Comparison of ENCODE assay signal across 27 mouse cellular contexts in genomic region chr17:75961371-75961770, GRCm38 (mm10).
DNase-seq lines count a peak whose midpoint lies in the region; ATAC-seq and TF ChIP-seq lines count a peak whose summit lies in the region.
"Had no signal": no experiment of that assay in that cellular context is flagged by ENCODE, and none has a peak within 500 bp of the region (broad histone marks: within the 10 kb centered on the region; RNA-seq: fewer than 3 reads in every experiment).

No protein-coding gene starts in this region.

- H3K4me3 ChIP-seq in embryonic facial prominence, embryonic 14.5 days (ENCODE audit: low read depth, low read length): no peak overlapping the region
- no peak overlapping the region for H3K4me3 ChIP-seq in embryonic facial prominence, embryonic 10.5 days
- no peak overlapping the region for H3K4me3 ChIP-seq in forebrain, embryonic 12.5 days (replicated peaks)
- no peak overlapping the region for H3K4me3 ChIP-seq in forebrain, postnatal 0 days (ENCODE audit: low read depth, low read length)
- H3K4me3 ChIP-seq in left cerebral cortex, adult 2 months: no peak overlapping the region
- H3K4me3 ChIP-seq: embryonic facial prominence, embryonic 12.5 days; embryonic facial prominence, embryonic 15.5 days; erythroblast, embryonic 14.5 days; forebrain, embryonic 13.5 days; forebrain, embryonic 15.5 days had no signal

- no peaks in the 10 kb centered on the region for H3K27me3 ChIP-seq in embryonic facial prominence, embryonic 14.5 days (replicated peaks; ENCODE audit: control insufficient read depth, insufficient read depth, low read length)
- no peaks in the 10 kb centered on the region for H3K27me3 ChIP-seq in embryonic facial prominence, embryonic 10.5 days (replicated peaks; ENCODE audit: low read depth, poor library complexity, severe bottlenecking)
- no peaks in the 10 kb centered on the region for H3K27me3 ChIP-seq in forebrain, embryonic 12.5 days
- H3K27me3 ChIP-seq in forebrain, postnatal 0 days (ENCODE audit: insufficient read depth, low read length): no peaks in the 10 kb centered on the region
- H3K27me3 ChIP-seq: CH12.LX; embryonic facial prominence, embryonic 12.5 days; embryonic facial prominence, embryonic 15.5 days; forebrain, embryonic 13.5 days; forebrain, embryonic 15.5 days; Patski had no signal

- DNase-seq in embryonic facial prominence, embryonic 14.5 days (ENCODE audit: low spot score): peak; percentile 3
- no peak for DNase-seq in embryonic facial prominence, embryonic 10.5 days (ENCODE audit: low spot score)
- no peak for DNase-seq in forebrain, postnatal 0 days
- DNase-seq in retina, postnatal 1 day: peak; percentile 85
- no peak for DNase-seq in left cerebral cortex, adult 2 months (ENCODE audit: extremely low spot score in 1 of 2, low spot score in 2 of 2)
- DNase-seq: adrenal gland, adult 8-10 months; adrenal gland, postnatal 14 days; adrenal gland, postnatal 36 days; B cell, adult 2 months; cerebellum, adult 11 months; cerebellum, adult 18-20 months; cerebellum, adult 8-10 months; cerebellum, adult 9-11 months; cerebellum, postnatal 14 days; cerebellum, postnatal 36 days; embryo, embryonic 11 days had no signal

- no peak overlapping the region for H3K4me2 ChIP-seq in embryonic facial prominence, embryonic 14.5 days (ENCODE audit: low read depth, low read length)
- no peak overlapping the region for H3K4me2 ChIP-seq in forebrain, embryonic 12.5 days
- H3K4me2 ChIP-seq in forebrain, postnatal 0 days (ENCODE audit: low read depth): no peak overlapping the region
- H3K4me2 ChIP-seq: embryonic facial prominence, embryonic 12.5 days; embryonic facial prominence, embryonic 15.5 days; forebrain, embryonic 13.5 days; forebrain, embryonic 15.5 days had no signal

- no peak overlapping the region for H3K27ac ChIP-seq in embryonic facial prominence, embryonic 14.5 days (replicated peaks; ENCODE audit: low read depth, low read length)
- no peak overlapping the region for H3K27ac ChIP-seq in embryonic facial prominence, embryonic 10.5 days (replicated peaks)
- no peak overlapping the region for H3K27ac ChIP-seq in forebrain, embryonic 12.5 days
- H3K27ac ChIP-seq in forebrain, postnatal 0 days (ENCODE audit: low read depth, low read length): no peak overlapping the region
- H3K27ac ChIP-seq in left cerebral cortex, adult 2 months: no peak overlapping the region
- H3K27ac ChIP-seq: embryonic facial prominence, embryonic 12.5 days; embryonic facial prominence, embryonic 15.5 days; forebrain, embryonic 13.5 days; forebrain, embryonic 15.5 days had no signal

- H3K4me1 ChIP-seq in embryonic facial prominence, embryonic 14.5 days (ENCODE audit: control insufficient read depth, insufficient read depth, low read length): no peaks in the 10 kb centered on the region
- no peaks in the 10 kb centered on the region for H3K4me1 ChIP-seq in embryonic facial prominence, embryonic 10.5 days
- no peaks in the 10 kb centered on the region for H3K4me1 ChIP-seq in forebrain, embryonic 12.5 days
- no peaks in the 10 kb centered on the region for H3K4me1 ChIP-seq in forebrain, postnatal 0 days (ENCODE audit: insufficient read depth)
- H3K4me1 ChIP-seq: embryonic facial prominence, embryonic 12.5 days; embryonic facial prominence, embryonic 15.5 days; forebrain, embryonic 13.5 days; forebrain, embryonic 15.5 days had no signal

- WGBS in embryonic facial prominence, embryonic 14.5 days: 63% methylated on average over 2 of the region's 2 CpGs
- WGBS in embryonic facial prominence, embryonic 10.5 days: 70% methylated on average over 2 of the region's 2 CpGs
- WGBS in forebrain, embryonic 12.5 days: 28% methylated on average over 2 of the region's 2 CpGs
- WGBS in forebrain, postnatal 0 days: 31% methylated on average over 2 of the region's 2 CpGs

- no peaks in the 10 kb centered on the region for H3K9me3 ChIP-seq in embryonic facial prominence, embryonic 14.5 days (ENCODE audit: control insufficient read depth, low read length)
- H3K9me3 ChIP-seq in embryonic facial prominence, embryonic 10.5 days: no peaks in the 10 kb centered on the region
- no peaks in the 10 kb centered on the region for H3K9me3 ChIP-seq in forebrain, embryonic 12.5 days
- H3K9me3 ChIP-seq in forebrain, postnatal 0 days (ENCODE audit: low read length): no peaks in the 10 kb centered on the region
- H3K9me3 ChIP-seq: embryonic facial prominence, embryonic 12.5 days; embryonic facial prominence, embryonic 15.5 days; forebrain, embryonic 13.5 days; forebrain, embryonic 15.5 days had no signal

- intact Hi-C loops in left cerebral cortex, adult 2 months (cut with DNase I): no loop called here

- no peak for ATAC-seq in embryonic facial prominence, embryonic 14.5 days (ENCODE audit: low read depth)
- peak; percentile 51; the same call in 1 of the 2 replicates for ATAC-seq in forebrain, embryonic 12.5 days (ENCODE audit: low FRiP score)
- ATAC-seq in forebrain, postnatal 0 days: no peak
- ATAC-seq: activated CD4-positive, CD25-positive, alpha-beta regulatory T cell, adult 4 months; CD4-positive, CD25-positive, alpha-beta regulatory T cell, adult 4 months; forebrain, embryonic 13.5 days; forebrain, embryonic 15.5 days; Patski had no signal

- no peak overlapping the region for H3K9ac ChIP-seq in embryonic facial prominence, embryonic 14.5 days (ENCODE audit: low read depth, low read length)
- H3K9ac ChIP-seq in forebrain, embryonic 12.5 days: no peak overlapping the region
- no peak overlapping the region for H3K9ac ChIP-seq in forebrain, postnatal 0 days
- H3K9ac ChIP-seq: embryonic facial prominence, embryonic 12.5 days; embryonic facial prominence, embryonic 15.5 days; forebrain, embryonic 13.5 days; forebrain, embryonic 15.5 days had no signal

- no peak for TF ChIP-seq CTCF in forebrain, postnatal 0 days (IDR thresholded peaks at IDR 0.05; ENCODE audit: low read depth)
- TF ChIP-seq CTCF in left cerebral cortex, adult 2 months (IDR thresholded peaks at IDR 0.05): no peak

- no peaks in the 10 kb centered on the region for H3K36me3 ChIP-seq in embryonic facial prominence, embryonic 14.5 days (ENCODE audit: control insufficient read depth, insufficient read depth, low read length)
- no peaks in the 10 kb centered on the region for H3K36me3 ChIP-seq in embryonic facial prominence, embryonic 10.5 days (replicated peaks)
- no peaks in the 10 kb centered on the region for H3K36me3 ChIP-seq in forebrain, embryonic 12.5 days (replicated peaks)
- H3K36me3 ChIP-seq in forebrain, postnatal 0 days (ENCODE audit: insufficient read depth): no peaks in the 10 kb centered on the region
- H3K36me3 ChIP-seq: embryonic facial prominence, embryonic 12.5 days; embryonic facial prominence, embryonic 15.5 days; forebrain, embryonic 15.5 days; G1E had no signal

Comparison
In these comparisons a context has a peak if more than half of its experiments do, and no peak if none do; other contexts are left out.
1. DNase-seq: peak in embryonic facial prominence, embryonic 14.5 days (single experiment) and retina, postnatal 1 day (single experiment); none in embryonic facial prominence, embryonic 10.5 days (single experiment), forebrain, postnatal 0 days (single experiment) and left cerebral cortex, adult 2 months (0 of 2).